Mouse (Mus musculus) thymus, postnatal 25 days (tissue): Measurements from ENCODE around the gene Colgalt2.

Experiments
- DNase-seq: peaks from one replicate; pipeline ENCODE4 v3.0.0; 2022

Gene Colgalt2

DNA sequence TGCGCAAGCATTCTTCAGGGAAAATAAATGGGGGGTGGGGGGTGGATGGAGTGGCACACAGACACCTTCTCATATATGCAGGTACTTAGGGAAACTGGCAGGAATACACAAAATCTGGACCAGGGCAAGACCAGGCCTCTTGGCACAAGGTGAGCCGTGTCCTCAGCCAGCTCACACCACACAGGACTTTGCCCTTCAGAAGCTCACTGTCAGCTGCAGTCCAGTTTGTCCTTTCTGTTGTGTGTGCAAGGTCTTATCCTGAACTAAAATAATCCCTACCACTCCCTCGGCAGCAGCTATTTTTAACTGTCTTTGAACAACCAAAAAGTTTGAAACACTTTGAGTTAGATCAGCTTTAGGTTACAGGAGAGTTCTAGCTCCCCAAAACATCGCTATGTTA, 139.2 kb downstream of the Colgalt2 start:
- DNase-seq = no peak

DNA sequence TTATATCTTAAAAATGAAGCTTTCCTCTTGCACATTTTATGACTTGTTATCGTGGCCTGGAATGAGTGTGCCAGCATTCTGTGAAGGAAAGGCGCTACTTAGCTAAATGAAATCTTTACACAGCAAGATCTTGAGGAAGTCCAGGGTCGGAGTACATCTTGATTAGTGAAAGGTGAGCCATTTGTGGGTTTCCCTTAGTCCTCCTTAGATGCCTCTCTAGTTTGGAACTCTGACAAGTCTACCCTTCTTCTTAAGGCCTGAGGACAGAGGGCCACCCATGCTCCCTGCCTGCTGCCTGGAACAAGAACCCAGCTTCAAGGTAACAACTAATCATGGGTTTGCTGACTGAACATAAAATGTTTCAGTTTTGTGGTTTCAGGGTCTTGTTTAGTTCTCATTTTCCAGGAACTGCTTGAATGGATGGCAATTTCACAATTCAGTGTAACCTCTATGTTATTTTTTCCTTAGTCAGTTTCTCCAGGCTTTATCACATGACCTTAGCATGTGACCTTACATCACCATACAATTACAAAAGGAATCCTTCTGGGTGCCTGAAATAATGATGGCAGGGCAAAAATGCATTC, 140.8 kb downstream of the Colgalt2 start:
- DNase-seq = no peak

DNA sequence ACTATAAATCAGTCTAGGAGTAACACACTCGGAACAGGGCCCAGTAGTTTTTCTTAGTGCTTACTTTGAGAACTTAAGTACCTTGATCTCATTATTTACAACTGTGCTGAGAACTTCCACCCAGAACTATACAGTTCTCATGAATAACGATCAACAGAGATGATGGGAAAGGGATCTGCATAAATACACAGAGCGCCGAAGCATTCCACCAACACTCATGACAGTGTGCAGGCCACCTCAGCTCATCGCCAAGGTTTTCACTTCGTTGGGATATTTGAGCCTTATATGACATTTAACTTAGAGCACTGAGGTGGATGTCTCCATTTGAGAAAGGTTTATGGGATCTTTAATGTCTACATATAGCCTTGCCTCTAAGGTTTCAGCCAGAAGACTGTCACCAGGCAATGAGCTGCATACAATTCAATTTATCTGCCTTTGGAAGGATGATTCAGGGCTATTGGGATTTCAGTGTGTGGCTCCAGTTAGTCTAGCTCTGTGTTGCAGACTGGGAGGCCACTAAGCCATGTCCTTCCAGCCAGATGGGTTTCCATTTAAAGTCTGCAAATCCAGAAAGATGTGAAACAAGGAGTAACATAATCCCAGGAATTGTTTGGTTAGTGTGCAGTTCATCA, 143.2 kb downstream of the Colgalt2 start:
- DNase-seq = no peak

DNA sequence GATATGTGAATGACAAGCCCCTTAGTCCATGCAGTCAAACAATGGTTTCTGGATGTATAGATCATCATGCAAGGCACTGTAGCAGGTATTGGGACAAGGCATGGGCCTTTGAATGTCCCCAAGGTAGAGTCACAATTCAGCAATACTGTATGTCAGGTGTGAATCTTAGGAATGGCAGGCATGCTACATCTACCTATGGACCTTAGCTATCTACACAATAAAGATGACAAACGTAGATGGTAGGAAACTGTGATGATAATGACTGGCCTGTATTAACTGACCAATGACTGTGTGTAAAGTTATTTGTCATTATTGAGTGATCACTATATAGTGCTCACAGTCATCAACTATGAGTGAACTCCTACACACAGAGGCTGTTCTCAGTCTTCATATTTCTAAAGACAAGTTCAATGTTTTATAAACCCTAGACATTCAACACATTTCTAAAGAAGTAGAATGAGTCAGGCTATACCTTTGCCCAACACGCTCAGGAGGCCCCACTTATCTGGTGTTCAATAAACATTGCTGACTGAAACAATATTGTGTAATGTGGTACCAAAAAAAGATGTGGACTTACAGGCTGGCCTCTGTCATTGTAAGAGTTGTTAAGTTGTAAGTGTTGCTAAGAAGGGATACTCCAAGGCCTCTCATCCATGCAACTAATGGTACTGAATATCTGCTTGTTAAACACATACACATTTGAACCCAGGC, 144.0 kb downstream of the Colgalt2 start:
- no peak for DNase-seq

- no peak for DNase-seq
Observed at GRCm38 (mm10) chr1:152549061-152549738, 149.6 kb downstream of the Colgalt2 start.

- no peak for DNase-seq
Observed at GRCm38 (mm10) chr1:152550544-152550943, 150.9 kb downstream of the Colgalt2 start.

DNA sequence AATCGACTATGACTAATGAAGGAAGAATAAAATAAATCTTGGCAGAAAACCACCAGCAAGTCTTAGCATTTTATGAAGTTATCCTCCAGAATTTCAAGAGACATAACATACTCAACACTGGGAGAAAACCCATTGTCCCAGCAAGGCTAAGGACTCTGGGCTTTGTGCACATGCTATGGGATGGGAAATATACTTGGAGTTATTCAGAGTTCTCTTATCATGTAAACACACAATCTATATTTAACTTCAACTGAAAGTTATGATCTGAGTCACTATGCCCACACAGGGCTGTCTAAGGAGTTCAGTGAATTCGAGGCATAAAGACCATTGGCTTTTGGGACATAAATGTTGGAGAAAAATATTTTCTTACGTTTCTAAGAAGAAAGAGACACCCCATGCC, 151.3 kb downstream of the Colgalt2 start:
- no peak for DNase-seq

GRCm38 (mm10) chr1:152553912-152554547, 154.4 kb downstream of the Colgalt2 start:
- no peak for DNase-seq

DNA sequence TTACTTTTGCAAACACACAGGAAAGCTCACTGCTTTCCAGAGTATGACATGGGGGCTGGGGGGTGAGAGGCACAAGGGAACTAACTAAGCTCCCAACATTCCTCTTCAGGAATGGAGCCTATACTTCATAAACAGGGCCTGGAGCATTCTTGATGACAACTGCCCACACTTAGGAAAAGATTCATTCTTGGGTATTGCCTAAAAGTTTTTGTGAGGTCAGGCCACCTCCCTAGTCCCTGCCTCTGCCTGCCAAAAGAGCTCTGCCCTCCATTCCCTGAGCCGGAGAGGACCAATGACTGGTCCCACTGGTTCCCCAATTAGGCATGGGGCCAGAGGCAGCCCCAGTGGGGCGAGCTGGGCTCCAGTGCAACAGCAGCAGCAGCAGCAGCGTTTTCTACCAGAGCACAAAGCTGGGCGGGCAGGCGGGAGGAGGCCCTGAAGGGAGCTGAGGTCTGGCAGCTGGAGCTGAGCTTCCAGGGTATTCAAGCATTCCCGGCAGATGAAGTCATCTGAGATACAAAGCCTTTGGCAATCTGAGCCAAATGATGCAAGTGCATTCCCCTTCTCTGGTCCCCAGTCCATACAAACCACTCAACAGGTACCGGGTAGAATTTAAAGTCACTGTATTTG, 156.4 kb downstream of the Colgalt2 start:
- no peak for DNase-seq

GRCm38 (mm10) chr1:152556576-152557281, 157.1 kb downstream of the Colgalt2 start:
- DNase-seq = no peak
